Mouse (Mus musculus): ENCODE measurements around the gene Hoxa10. TPM values are rescaled to one million over a fixed set of nuclear protein-coding genes. Genes with fewer than 3 reads are reported as not detected.

Hoxa10 gene
- polyA plus RNA-seq, 1 experiment from 2014 or later, result 79.4 TPM

DNA sequence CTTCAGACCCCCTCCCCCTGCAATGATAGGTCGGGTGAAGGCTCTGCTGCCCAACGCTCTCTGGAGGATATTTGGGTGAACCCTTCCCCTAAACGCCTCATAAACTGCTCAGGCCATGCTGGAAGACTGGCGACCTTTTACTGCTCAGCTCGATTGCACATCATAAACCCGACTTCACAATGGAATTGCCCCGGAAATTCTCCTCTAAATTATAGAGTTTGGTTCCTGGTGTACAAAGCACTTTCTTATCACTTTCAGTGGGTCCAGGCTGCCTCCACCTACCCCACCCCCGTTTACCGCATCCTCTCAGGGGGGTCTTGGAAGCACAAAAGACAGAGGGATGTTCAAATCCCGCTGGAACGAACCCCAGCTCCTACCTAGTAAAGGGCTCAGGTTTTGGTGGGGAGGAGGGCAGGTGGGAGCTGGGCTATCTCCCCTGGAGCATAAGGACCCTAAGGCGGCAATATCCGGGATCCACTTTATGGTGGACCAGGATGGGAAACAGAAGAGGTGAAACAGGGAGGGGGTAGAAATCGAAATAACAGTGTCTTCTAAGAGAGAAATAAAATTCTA, 21.9 kb downstream of the Hoxa10 start:
- H3K4me2 ChIP-seq (ENCODE audit: low read depth, low read length), result peak overlapping the region; percentile 99
- no peaks in the 10 kb centered on the region for H3K9me3 ChIP-seq (ENCODE audit: control insufficient read depth, low read length)
- H3K27me3 ChIP-seq (ENCODE audit: control insufficient read depth, insufficient read depth, low read length), result no peaks in the 10 kb centered on the region
- peak overlapping the region; percentile 88 for H3K4me3 ChIP-seq (ENCODE audit: low read depth, low read length)
- peak overlapping the region; percentile 99 for H3K27ac ChIP-seq (ENCODE audit: low read depth, low read length)
- peaks cover 36% of the 10 kb centered on the region for H3K4me1 ChIP-seq (ENCODE audit: control insufficient read depth, insufficient read depth, low read length)
- 3% methylated on average over 14 of the region's 14 CpGs for WGBS
- H3K36me3 ChIP-seq (ENCODE audit: control insufficient read depth, insufficient read depth, low read length), result no peaks in the 10 kb centered on the region
- no peak for ATAC-seq (ENCODE audit: low read depth)
- H3K9ac ChIP-seq (replicated peaks; ENCODE audit: low read depth, low read length), result peak overlapping the region; percentile 98

DNA sequence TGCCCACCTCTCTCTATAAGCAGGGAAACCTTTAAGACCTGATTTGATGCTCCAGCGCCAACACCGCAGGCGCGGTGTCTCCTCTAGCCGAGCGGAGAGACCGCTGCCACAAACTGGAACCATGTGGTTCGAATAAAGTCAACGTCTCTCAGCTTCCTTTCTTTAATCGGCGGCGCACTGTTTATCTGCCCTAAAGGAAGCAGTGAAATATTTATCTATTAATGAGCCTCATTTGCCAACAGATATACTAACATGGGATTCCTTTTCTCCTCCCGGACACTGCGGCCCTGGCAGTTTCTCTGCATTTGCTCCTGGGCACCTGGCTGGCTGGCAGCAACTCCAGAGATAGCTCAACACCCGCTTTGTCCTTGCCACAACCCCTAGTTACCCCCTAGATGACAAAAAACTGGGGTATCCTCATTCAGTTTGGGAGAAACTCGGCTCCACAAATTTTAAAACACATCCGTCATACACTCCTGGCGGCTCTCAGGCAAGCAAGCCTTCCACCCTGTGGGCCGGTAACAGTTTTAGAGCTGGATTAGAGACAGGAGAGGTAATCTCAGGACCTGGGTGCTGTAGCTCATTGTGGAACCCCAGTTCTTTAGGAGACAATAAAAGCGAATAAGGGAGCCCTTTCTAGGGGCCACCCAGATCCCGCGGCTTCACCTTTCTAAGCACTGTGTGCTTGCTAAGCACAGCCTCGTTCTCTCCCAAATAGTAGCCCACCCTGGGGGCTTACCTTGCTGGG, 22.6 kb downstream of the Hoxa10 start:
- Histone ChIP-seq H3K4me3 (ENCODE audit: low read depth, low read length) (peak overlapping the region; percentile 88), H3K4me1 (ENCODE audit: control insufficient read depth, insufficient read depth, low read length) (peaks cover 36% of the 10 kb centered on the region)

DNA sequence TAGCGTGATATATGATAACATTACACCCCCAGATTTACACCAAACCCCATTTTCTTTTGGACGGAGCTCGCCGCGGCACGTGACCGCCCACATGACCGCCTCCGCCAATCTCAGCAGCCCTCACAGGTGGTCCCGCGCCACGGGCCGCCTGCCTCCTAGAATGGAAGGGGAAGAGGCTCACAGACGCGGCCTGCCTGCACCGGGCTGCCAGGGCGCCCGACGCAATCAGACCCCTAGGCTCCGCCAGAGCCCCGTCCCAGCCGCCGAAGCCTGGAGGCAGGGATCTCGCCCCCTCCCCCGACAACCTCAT, 23.2 kb downstream of the Hoxa10 start:
- peak overlapping the region; percentile 88 for H3K4me3 ChIP-seq (ENCODE audit: low read depth, low read length)
- H3K9me3 ChIP-seq (ENCODE audit: control insufficient read depth, low read length), result no peaks in the 10 kb centered on the region
- H3K4me2 ChIP-seq (ENCODE audit: low read depth, low read length), result peak overlapping the region; percentile 99
- WGBS, result under 1% methylated on average over 24 of the region's 25 CpGs
- H3K27me3 ChIP-seq (ENCODE audit: control insufficient read depth, insufficient read depth, low read length), result no peaks in the 10 kb centered on the region
- H3K36me3 ChIP-seq (ENCODE audit: control insufficient read depth, insufficient read depth, low read length), result no peaks in the 10 kb centered on the region
- ATAC-seq (ENCODE audit: low read depth), result peak; percentile 79
- peak overlapping the region; percentile 98 for H3K9ac ChIP-seq (replicated peaks; ENCODE audit: low read depth, low read length)
- H3K27ac ChIP-seq (ENCODE audit: low read depth, low read length), result peak overlapping the region; percentile 99
- H3K4me1 ChIP-seq (ENCODE audit: control insufficient read depth, insufficient read depth, low read length), result peaks cover 36% of the 10 kb centered on the region

More for the DNA sequence above, 22.6 kb downstream of the Hoxa10 start:
- H3K36me3 ChIP-seq (ENCODE audit: control insufficient read depth, insufficient read depth, low read length), result no peaks in the 10 kb centered on the region
- H3K9me3 ChIP-seq (ENCODE audit: control insufficient read depth, low read length), result no peaks in the 10 kb centered on the region
- peak overlapping the region; percentile 98 for H3K9ac ChIP-seq (replicated peaks; ENCODE audit: low read depth, low read length)
- H3K27me3 ChIP-seq (ENCODE audit: control insufficient read depth, insufficient read depth, low read length), result no peaks in the 10 kb centered on the region
- H3K4me2 ChIP-seq (ENCODE audit: low read depth, low read length), result peak overlapping the region; percentile 99
- H3K27ac ChIP-seq (ENCODE audit: low read depth, low read length), result peak overlapping the region; percentile 99
- ATAC-seq (ENCODE audit: low read depth), result no peak
- 3% methylated on average over 23 of the region's 23 CpGs for WGBS

DNA sequence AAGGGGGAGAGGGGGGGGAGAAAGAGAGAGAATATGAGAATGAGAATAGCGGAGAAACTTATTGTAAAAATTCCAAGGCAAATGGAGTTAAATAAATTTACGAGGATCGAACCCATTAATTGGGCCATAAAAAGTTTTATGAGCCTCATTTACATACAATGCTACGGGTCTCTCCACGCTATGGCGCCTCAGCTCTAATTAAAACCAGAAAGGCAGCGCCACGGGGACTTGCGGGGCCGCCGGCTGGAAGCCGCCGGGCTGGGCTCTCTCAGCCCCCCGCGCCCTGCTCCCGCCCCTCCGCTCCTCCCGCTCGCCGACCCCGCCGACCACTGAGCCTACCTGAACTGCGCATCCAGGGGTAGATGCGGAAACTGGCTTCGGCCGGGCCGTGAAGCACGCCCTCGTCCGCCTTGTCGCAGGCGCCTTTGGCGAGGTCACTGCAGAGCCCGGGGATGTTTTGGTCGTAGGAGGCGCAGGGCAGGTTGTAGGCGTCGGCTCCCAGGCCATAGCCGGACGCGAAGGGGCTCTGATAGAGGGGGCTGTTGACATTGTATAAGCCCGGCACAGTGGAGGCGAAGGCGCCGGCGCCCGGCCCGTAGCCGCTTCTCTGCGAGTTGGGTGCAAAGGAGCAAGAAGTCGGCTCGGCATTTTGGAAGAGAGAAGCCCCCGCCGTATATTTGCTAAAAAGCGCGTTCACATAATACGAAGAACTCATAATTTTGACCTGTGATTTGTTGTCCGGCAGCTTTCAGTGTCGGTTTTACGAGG, 23.8 kb downstream of the Hoxa10 start:
- peak overlapping the region; percentile 98 for H3K9ac ChIP-seq (replicated peaks; ENCODE audit: low read depth, low read length)
- H3K4me3 ChIP-seq (ENCODE audit: low read depth, low read length), result peak overlapping the region; percentile 88
- peak overlapping the region; percentile 99 for H3K4me2 ChIP-seq (ENCODE audit: low read depth, low read length)
- no peaks in the 10 kb centered on the region for H3K27me3 ChIP-seq (ENCODE audit: control insufficient read depth, insufficient read depth, low read length)
- under 1% methylated on average over 60 of the region's 60 CpGs for whole genome bisulfite sequencing
- peaks cover 36% of the 10 kb centered on the region for H3K4me1 ChIP-seq (ENCODE audit: control insufficient read depth, insufficient read depth, low read length)
- ATAC-seq (ENCODE audit: low read depth), result peak; percentile 15
- H3K36me3 ChIP-seq (ENCODE audit: control insufficient read depth, insufficient read depth, low read length), result no peaks in the 10 kb centered on the region
- H3K27ac ChIP-seq (ENCODE audit: low read depth, low read length), result peak overlapping the region; percentile 99
- H3K9me3 ChIP-seq (ENCODE audit: control insufficient read depth, low read length), result no peaks in the 10 kb centered on the region

DNA sequence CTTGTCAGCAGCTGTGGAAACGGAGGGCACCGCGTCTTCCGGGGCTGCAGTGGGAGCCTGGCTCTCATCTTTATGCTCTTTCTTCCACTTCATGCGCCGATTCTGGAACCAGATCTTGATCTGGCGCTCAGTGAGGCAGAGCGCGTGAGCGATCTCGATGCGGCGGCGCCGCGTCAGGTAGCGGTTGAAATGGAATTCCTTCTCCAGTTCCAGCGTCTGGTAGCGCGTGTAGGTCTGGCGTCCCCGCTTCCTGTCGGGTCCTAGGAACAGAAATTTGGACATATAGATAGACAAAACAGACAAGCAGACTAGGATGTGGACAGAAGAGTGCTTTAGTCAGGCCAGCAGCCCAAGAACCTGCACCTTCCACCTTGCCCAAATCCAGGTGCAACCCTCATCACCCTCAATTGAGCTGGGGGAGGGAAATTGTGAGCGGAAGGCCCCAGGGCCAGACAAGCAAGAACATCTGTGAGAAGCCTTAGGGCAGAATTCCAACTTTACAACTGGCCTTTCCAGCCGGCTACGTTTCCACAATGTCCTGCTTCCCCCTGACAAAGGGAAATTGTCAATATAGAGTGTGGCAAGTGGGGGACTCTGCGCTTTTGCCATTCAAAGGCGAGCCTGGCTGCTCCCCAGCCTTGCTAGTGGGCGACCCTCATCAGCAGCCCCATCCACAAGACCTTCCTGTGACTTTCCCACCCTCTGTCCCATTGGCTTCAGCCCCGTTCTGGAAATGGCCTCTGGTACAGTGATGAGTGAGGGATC, 24.7 kb downstream of the Hoxa10 start:
- H3K27me3 ChIP-seq (ENCODE audit: control insufficient read depth, insufficient read depth, low read length), result no peaks in the 10 kb centered on the region
- peak overlapping the region; percentile 88 for H3K4me3 ChIP-seq (ENCODE audit: low read depth, low read length)
- peak overlapping the region; percentile 99 for H3K4me2 ChIP-seq (ENCODE audit: low read depth, low read length)
- no peaks in the 10 kb centered on the region for H3K36me3 ChIP-seq (ENCODE audit: control insufficient read depth, insufficient read depth, low read length)
- H3K4me1 ChIP-seq (ENCODE audit: control insufficient read depth, insufficient read depth, low read length), result peaks cover 36% of the 10 kb centered on the region
- H3K9ac ChIP-seq (replicated peaks; ENCODE audit: low read depth, low read length), result peak overlapping the region; percentile 98
- peak overlapping the region; percentile 99 for H3K27ac ChIP-seq (ENCODE audit: low read depth, low read length)
- no peak for ATAC-seq (ENCODE audit: low read depth)
- under 1% methylated on average over 30 of the region's 30 CpGs for WGBS
- H3K9me3 ChIP-seq (ENCODE audit: control insufficient read depth, low read length), result no peaks in the 10 kb centered on the region

DNA sequence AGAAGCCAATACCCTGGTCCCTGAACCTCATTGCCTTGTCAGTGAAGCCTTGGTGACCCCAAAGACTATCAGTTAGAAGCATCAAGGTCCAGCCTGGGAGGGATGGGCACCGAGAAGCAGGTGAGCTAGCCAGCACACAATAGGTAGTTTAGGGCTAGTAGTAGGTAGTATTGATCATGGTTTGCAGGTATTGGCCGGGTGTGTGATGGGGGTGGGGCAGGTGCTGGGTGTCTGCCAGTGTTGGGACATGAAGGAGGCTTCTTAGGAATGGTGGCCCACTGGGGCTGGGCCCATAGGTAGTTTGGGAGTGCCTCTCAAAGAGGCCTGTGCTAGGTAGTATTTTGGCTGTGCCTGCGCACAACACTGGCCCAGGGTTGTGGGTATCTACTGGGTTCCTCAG, 25.6 kb downstream of the Hoxa10 start:
- peak overlapping the region; percentile 99 for H3K27ac ChIP-seq (ENCODE audit: low read depth, low read length)
- no peaks in the 10 kb centered on the region for H3K9me3 ChIP-seq (ENCODE audit: control insufficient read depth, low read length)
- no peak for ATAC-seq (ENCODE audit: low read depth)
- peak overlapping the region; percentile 98 for H3K9ac ChIP-seq (replicated peaks; ENCODE audit: low read depth, low read length)
- peak overlapping the region; percentile 88 for H3K4me3 ChIP-seq (ENCODE audit: low read depth, low read length)
- no peaks in the 10 kb centered on the region for H3K27me3 ChIP-seq (ENCODE audit: control insufficient read depth, insufficient read depth, low read length)
- peaks cover 36% of the 10 kb centered on the region for H3K4me1 ChIP-seq (ENCODE audit: control insufficient read depth, insufficient read depth, low read length)
- H3K4me2 ChIP-seq (ENCODE audit: low read depth, low read length), result peak overlapping the region; percentile 99
- H3K36me3 ChIP-seq (ENCODE audit: control insufficient read depth, insufficient read depth, low read length), result no peaks in the 10 kb centered on the region
- WGBS, result 6% methylated on average over 3 of the region's 3 CpGs

DNA sequence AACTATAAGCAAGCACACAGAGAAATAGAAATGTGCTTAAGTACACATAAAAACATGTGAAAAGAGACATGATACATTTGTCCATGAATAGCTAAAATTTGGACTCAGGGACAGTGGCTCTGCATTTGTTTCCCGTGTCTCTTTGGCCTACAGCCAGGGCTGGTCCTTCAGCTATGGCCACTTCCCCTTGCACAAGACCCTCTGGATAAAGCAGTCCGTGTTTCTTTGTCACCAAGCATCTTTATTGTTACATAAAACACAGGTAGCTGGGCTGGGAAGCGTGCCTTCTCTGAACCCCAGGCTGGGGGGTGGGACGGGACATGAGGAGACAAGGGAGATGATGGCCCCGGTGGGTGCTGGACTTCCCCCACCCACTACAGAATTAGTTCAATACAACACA, 26.4 kb downstream of the Hoxa10 start:
- Histone ChIP-seq H3K27me3 (ENCODE audit: control insufficient read depth, insufficient read depth, low read length) (no peaks in the 10 kb centered on the region), H3K4me3 (ENCODE audit: low read depth, low read length) (peak overlapping the region; percentile 88), H3K4me2 (ENCODE audit: low read depth, low read length) (peak overlapping the region; percentile 99), H3K9ac (replicated peaks; ENCODE audit: low read depth, low read length) (peak overlapping the region; percentile 98), H3K4me1 (ENCODE audit: control insufficient read depth, insufficient read depth, low read length) (peaks cover 35% of the 10 kb centered on the region), H3K9me3 (ENCODE audit: control insufficient read depth, low read length) (no peaks in the 10 kb centered on the region), H3K27ac (ENCODE audit: low read depth, low read length) (peak overlapping the region; percentile 99), H3K36me3 (ENCODE audit: control insufficient read depth, insufficient read depth, low read length) (no peaks in the 10 kb centered on the region)
- ATAC-seq (ENCODE audit: low read depth), result no peak
- 11% methylated on average over 5 of the region's 5 CpGs for WGBS

DNA sequence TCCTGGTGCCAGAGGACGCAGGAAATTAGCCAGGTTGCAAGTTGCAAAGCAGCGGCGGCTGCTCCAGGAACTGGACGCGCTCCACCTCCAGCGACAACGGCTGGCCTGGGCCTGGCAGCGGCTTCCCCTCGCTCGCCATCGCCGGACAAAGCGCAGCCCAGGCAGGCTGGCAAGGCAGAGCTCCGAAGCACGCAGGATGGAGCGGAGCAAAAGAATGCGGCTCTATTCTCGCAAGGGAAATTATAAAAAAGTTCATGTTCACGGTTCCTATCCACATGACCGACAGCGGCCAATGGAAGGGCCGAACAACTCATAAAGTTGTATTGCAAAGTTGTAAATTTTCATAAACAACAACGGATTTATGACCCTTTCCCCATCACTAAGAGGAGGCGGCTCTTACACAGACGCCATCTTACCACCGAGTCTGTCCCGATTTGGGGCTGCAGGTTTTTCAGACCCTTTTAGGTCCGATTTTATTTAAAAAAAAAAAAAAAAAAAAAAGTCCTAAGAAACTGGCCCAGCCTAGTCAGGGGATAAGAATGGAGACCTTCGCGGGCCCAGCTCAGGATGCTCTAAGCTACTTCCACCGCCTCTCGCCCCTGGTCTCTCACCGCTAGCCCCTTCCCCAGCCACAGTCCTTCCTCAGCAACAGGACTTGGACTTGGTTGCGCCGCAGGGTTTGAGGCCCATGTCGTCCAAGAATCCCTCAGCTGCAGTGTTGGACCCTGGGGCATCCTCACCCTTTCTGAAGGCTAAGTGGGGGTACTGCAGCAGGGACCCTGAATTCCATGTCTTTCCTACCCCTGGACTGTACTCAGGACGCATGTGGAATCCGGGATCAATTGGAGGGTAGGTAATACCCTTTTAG, 27.3 kb downstream of the Hoxa10 start, which contains the start of the genes Hoxa3 and Gm28308:
Gene Hoxa3 (minus strand): TSS at position 218 of the 868 bp plus-strand sequence.
Gene Gm28308 (minus strand): TSS at position 221 of the 868 bp plus-strand sequence.
- H3K36me3 ChIP-seq (ENCODE audit: control insufficient read depth, insufficient read depth, low read length), result no peaks in the 10 kb centered on the region
- H3K27ac ChIP-seq (ENCODE audit: low read depth, low read length), result peak within 1 kb of the TSS; percentile 99
- H3K4me3 ChIP-seq (ENCODE audit: low read depth, low read length), result peak within 1 kb of the TSS; percentile 88
- WGBS, result 2% methylated on average over 38 of the region's 38 CpGs
- H3K9me3 ChIP-seq (ENCODE audit: control insufficient read depth, low read length), result no peaks in the 10 kb centered on the region
- H3K4me1 ChIP-seq (ENCODE audit: control insufficient read depth, insufficient read depth, low read length), result peaks cover 30% of the 10 kb centered on the region
- ATAC-seq (ENCODE audit: low read depth), result peak; percentile 76
- no peaks in the 10 kb centered on the region for H3K27me3 ChIP-seq (ENCODE audit: control insufficient read depth, insufficient read depth, low read length)
- H3K4me2 ChIP-seq (ENCODE audit: low read depth, low read length), result peak within 1 kb of the TSS; percentile 99
- H3K9ac ChIP-seq (replicated peaks; ENCODE audit: low read depth, low read length), result peak within 1 kb of the TSS; percentile 98
